Mouse (Mus musculus) neural tube, embryonic 11.5 days (tissue): ENCODE measurements around the gene Cnksr3. TPM values are rescaled to one million over a fixed set of nuclear protein-coding genes. Genes with fewer than 3 reads are reported as not detected.

ENCODE experiments used
- ATAC-seq: fragments of 200-750 bp; cut with Nextera tagmentation; 2 replicates; pipeline ENCODE4 v1.8.0; 2017; ENCODE audit warnings: moderate number of reproducible peaks, mild to moderate bottlenecking, moderate TSS enrichment, moderate library complexity; ENCODE audit not compliant: insufficient read depth, low FRiP score, low TSS enrichment
- DNase-seq: peaks from one replicate; pipeline ENCODE4 v3.0.0-alpha.2; 2015; ENCODE audit warnings: low spot score
- H3K27ac ChIP-seq: fragments of 300-500 bp; sonication (generic); 2 replicates; pipeline ENCODE4 v1.5.1; 2014; ENCODE audit warnings: low read depth, mild to moderate bottlenecking, low read length
- H3K27me3 ChIP-seq: fragments of 300-500 bp; sonication (generic); 2 replicates; pipeline ENCODE4 v1.6.1; 2014; ENCODE audit warnings: mild to moderate bottlenecking, low read length, mixed read lengths; ENCODE audit not compliant: control insufficient read depth, insufficient read depth
- H3K36me3 ChIP-seq: fragments of 300-500 bp; sonication (generic); 2 replicates; pipeline ENCODE4 v1.6.1; 2014; ENCODE audit warnings: mild to moderate bottlenecking, low read length, moderate library complexity, mixed read lengths; ENCODE audit not compliant: control insufficient read depth, insufficient read depth
- H3K4me1 ChIP-seq: fragments of 300-500 bp; sonication (generic); 2 replicates; pipeline ENCODE4 v1.6.1; 2014; ENCODE audit warnings: low read length, mixed read lengths; ENCODE audit not compliant: control insufficient read depth, insufficient read depth
- H3K4me2 ChIP-seq: fragments of 300-500 bp; sonication (generic); 2 replicates; pipeline ENCODE4 v1.6.1; 2014; ENCODE audit warnings: low read depth, mild to moderate bottlenecking, moderate library complexity
- H3K4me3 ChIP-seq: fragments of 300-500 bp; sonication (generic); 2 replicates; pipeline ENCODE4 v1.5.1; 2014; ENCODE audit warnings: low read depth, low read length
- H3K9ac ChIP-seq: fragments of 300-500 bp; sonication (generic); 2 replicates; pipeline ENCODE4 v1.6.1; 2014; ENCODE audit warnings: mild to moderate bottlenecking, low read length
- H3K9me3 ChIP-seq: fragments of 300-500 bp; sonication (generic); 2 replicates; pipeline ENCODE4 v1.6.1; 2016; ENCODE audit warnings: low read length; ENCODE audit not compliant: control insufficient read depth
- WGBS: fragments of 180-500 bp; shearing (Covaris S2); extraction: QIAGEN DNeasy Blood & Tissue Kit; methylation state at CpG from one replicate; pipeline ENCODE4 v1.1.7; 2014; 5-methylcytosine and 5-hydroxymethylcytosine counted together
- polyA plus RNA-seq: library from polyadenylated mRNA; unstranded; fragments of >200 nt; fragmentation: Nextera tagmentation; extraction: Ambion mirVana; gene quantifications from 2 replicates; pipeline ENCODE4 v1.2.1, GENCODE M21; 2014

The Cnksr3 gene
- polyA plus RNA-seq, 1 experiment from 2014 or later = 8.1 TPM

DNA sequence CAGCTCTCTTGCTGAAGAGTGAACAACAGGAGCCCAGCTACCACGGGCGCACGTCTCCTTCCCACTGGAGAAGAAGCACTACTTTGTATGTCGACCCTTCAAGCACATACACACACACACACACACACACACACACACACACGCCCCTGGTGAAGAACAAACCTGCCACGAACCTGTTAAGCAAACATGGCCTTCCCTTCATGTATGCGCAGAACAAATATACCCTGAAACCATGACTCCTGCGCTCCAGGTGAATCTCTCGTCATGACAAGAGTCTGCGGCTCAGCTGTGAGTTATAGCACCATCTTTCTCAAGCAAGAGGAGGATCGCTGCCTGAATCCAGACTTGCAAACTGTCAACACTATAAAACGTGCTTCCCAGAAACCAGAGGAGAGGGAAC, 85.2 kb downstream of the Cnksr3 start:
- H3K27me3 ChIP-seq = no peaks in the 10 kb centered on the region
- no peak overlapping the region for H3K27ac ChIP-seq
- no peak for DNase-seq
- H3K9me3 ChIP-seq = no peaks in the 10 kb centered on the region
- no peak for ATAC-seq
- no peak overlapping the region for H3K4me2 ChIP-seq
- no peak overlapping the region for H3K9ac ChIP-seq
- no peaks in the 10 kb centered on the region for H3K4me1 ChIP-seq
- no peak overlapping the region for H3K4me3 ChIP-seq
- H3K36me3 ChIP-seq = no peaks in the 10 kb centered on the region; the same call in 1 of the 2 replicates
- 94% methylated on average over 12 of the region's 12 CpGs for WGBS

DNA sequence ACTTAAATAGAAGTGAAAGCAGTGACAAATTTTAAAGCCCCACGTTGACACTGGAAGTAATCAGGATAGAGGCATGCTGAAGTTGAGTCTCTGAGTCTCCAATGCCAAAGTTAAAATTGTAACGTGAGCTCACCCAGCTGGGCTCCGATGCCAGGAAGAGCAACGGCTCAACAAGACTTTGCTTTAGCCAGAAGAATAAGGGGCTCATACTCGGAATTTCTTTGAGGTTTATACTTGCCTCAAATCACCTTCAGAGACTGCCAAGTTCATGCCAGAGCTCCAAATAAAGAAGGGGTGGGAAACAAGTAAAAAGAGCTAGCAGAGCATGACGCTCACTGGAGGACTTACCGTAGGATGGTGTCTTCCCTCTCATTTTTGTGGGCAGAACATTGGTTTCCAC, 85.8 kb downstream of the Cnksr3 start:
- Histone ChIP-seq H3K9me3 (no peaks in the 10 kb centered on the region), H3K27me3 (no peaks in the 10 kb centered on the region), H3K9ac (no peak overlapping the region), H3K27ac (no peak overlapping the region), H3K4me1 (no peaks in the 10 kb centered on the region), H3K36me3 (no peaks in the 10 kb centered on the region; the same call in 1 of the 2 replicates), H3K4me3 (no peak overlapping the region), H3K4me2 (no peak overlapping the region)
- ATAC-seq (no peak), DNase-seq (no peak)
- WGBS = 85% methylated on average over 7 of the region's 7 CpGs

DNA sequence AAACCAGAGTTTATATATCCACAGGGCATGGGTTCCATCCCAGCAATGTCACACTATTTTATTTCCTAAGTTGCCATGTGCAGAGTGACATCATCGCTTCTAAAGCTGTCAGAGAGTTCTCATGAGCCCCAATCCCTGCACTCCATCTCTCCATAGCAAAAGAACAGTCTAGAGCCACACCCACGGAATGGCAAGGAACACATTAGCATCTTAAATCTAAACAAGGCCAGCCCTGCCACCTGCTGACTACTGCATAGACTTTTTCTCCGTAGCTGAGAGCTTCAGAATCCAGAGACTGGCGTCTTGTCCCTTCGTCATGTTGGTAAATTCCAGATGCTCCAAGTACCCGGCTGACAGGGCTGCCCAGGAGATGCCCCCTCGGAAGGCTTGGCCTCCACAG, 87.0 kb downstream of the Cnksr3 start:
- 84% methylated on average over 7 of the region's 7 CpGs for WGBS
- no peaks in the 10 kb centered on the region for H3K27me3 ChIP-seq
- no peaks in the 10 kb centered on the region; the same call in 1 of the 2 replicates for H3K36me3 ChIP-seq
- no peak overlapping the region for H3K9ac ChIP-seq
- H3K4me3 ChIP-seq = no peak overlapping the region
- H3K27ac ChIP-seq = no peak overlapping the region
- ATAC-seq (no peak), DNase-seq (no peak)
- no peaks in the 10 kb centered on the region for H3K4me1 ChIP-seq
- no peaks in the 10 kb centered on the region for H3K9me3 ChIP-seq
- no peak overlapping the region for H3K4me2 ChIP-seq

DNA sequence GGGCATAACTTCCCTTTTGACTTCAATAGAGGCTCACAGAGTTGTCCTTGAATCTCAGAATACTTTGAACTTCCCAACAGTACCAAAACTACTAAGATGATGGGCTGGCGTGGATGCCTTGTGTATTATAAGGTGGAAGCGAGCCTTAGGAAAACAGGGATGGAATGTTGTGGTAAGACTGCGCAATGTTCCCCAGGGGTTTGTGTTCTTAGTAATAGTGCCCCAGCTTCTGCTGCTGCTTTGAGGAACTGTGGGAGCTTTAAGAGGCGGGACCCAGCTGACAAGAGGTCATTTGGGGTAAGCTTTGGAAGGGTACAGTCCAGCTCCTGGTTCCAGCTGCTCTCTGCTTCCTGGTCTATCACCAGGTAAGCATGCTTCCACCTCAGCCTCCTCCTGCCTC, 89.7 kb downstream of the Cnksr3 start:
- no peak for ATAC-seq
- H3K36me3 ChIP-seq = no peaks in the 10 kb centered on the region

DNA sequence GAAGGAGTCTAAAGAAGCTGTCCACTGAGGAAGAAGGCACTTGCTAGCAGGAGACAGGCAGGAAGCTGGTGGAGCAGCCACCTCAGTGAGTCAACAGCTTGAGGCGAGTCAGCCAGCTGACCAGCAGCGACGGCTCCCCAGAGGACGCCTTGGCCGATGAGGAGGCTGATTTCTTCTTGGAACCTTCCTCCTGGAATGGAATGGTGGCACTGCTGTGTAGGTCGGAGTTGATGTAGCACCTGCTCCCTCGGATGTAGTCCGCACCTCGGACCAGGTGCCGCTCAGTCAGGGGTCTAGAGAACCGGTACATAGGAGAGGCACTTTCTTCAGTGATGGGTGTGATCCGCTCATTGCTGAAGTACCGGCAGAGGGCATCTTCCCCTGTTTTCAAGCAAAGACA, 91.8 kb downstream of the Cnksr3 start:
- no peaks in the 10 kb centered on the region for H3K4me1 ChIP-seq
- H3K9ac ChIP-seq = no peak overlapping the region
- DNase-seq (no peak), ATAC-seq (no peak)
- no peak overlapping the region for H3K27ac ChIP-seq
- WGBS = 97% methylated on average over 13 of the region's 13 CpGs
- no peaks in the 10 kb centered on the region for H3K9me3 ChIP-seq
- H3K27me3 ChIP-seq = no peaks in the 10 kb centered on the region
- H3K4me3 ChIP-seq = no peak overlapping the region
- no peaks in the 10 kb centered on the region for H3K36me3 ChIP-seq
- H3K4me2 ChIP-seq = no peak overlapping the region

More for the DNA sequence above, 89.7 kb downstream of the Cnksr3 start:
- no peaks in the 10 kb centered on the region for H3K4me1 ChIP-seq
- H3K4me3 ChIP-seq = no peak overlapping the region
- no peak overlapping the region for H3K27ac ChIP-seq
- no peak for DNase-seq
- WGBS = 86% methylated on average over 4 of the region's 4 CpGs
- no peaks in the 10 kb centered on the region for H3K27me3 ChIP-seq
- H3K9me3 ChIP-seq = no peaks in the 10 kb centered on the region
- no peak overlapping the region for H3K9ac ChIP-seq
- H3K4me2 ChIP-seq = no peak overlapping the region

DNA sequence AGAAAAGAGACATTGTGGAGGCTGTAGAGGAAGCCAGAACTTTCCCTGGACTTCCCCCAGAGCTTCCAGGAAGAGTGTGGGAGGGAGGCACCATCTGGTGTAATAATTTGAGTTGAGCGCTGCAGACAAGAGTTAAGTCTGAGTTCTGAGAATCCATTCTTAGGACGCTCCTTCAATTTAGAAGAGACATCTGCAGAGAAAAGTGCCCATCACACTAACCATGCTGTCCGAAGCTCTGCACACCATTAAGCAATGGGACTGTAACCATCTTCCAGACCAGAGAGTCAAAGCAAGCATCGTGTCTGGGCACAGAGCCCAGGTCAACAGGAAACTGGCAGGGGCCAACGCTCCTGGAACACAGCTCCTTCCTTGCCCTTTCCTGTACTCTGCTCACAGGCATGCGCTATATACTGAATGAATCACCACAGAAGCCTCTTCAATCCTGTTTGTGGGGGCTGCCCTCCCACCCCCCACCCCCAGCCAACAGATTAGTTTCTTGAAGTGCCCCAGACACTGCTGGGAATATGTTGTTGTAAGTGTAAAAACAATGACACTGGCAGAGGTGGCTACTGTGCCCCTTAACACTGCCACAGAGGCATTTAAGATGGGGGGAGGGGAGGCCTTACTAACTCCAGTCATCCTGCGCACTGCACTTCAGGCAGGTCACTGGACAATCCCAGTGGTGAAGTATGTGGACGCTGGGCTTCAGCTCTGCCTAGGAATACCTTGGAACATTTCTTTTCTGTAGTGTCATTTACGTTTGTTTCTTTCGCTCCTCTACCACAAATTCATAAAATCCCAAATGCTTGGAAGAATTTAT, 93.6 kb downstream of the Cnksr3 start:
- Histone ChIP-seq H3K4me2 (no peak overlapping the region), H3K4me3 (no peak overlapping the region), H3K9me3 (no peaks in the 10 kb centered on the region), H3K9ac (no peak overlapping the region), H3K27me3 (no peaks in the 10 kb centered on the region), H3K27ac (no peak overlapping the region), H3K36me3 (no peaks in the 10 kb centered on the region), H3K4me1 (no peaks in the 10 kb centered on the region)
- peak; percentile 23 for DNase-seq
- no peak for ATAC-seq
- WGBS = 73% methylated on average over 10 of the region's 10 CpGs

DNA sequence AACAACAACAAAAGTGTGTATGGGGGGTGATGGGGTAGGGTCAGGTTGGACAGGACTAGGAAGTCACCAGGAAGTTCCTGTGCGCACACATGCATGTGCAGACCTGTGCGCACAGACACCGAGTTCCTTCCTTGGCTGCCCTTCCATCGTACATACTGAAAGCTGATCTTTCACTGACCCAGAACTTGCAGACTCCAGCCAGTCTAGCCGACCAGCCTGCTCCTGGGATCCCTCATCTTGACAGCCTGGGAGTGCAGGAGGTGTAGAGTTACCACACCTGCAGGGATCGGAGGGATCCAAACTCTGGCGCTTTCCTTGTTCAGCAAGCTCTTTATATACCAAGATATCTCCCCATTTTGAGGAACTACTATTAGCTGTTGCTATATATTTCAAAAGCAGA, 94.3 kb downstream of the Cnksr3 start:
- no peak overlapping the region for H3K4me3 ChIP-seq
- ATAC-seq (no peak), DNase-seq (peak; percentile 40)
- H3K9ac ChIP-seq = no peak overlapping the region
- no peaks in the 10 kb centered on the region for H3K4me1 ChIP-seq
- no peak overlapping the region for H3K4me2 ChIP-seq
- H3K27ac ChIP-seq = no peak overlapping the region
- 76% methylated on average over 7 of the region's 7 CpGs for WGBS
- no peaks in the 10 kb centered on the region for H3K36me3 ChIP-seq
- H3K9me3 ChIP-seq = no peaks in the 10 kb centered on the region
- H3K27me3 ChIP-seq = no peaks in the 10 kb centered on the region

DNA sequence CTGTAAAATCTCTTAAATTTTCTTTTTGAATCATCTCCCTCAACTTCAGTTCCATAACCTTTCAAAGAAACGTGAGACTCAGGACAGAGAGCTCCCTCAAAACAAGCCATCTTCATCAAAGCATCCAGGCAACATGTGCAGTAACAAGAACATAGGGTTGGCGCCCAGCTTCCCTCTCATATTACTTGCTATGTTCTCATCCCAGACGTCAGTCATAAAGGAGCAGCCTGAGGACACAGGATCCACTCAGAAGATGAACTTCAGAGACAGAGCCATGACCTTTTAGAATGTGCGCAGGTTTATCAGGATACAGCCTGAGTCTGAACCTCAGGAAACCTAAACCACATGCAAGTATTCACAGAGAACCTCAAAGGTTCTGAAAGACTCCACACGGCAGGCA, 97.2 kb downstream of the Cnksr3 start:
- DNase-seq = no peak
- 85% methylated on average over 5 of the region's 5 CpGs for WGBS
- no peak for ATAC-seq
- no peaks in the 10 kb centered on the region for H3K36me3 ChIP-seq
- no peak overlapping the region for H3K4me2 ChIP-seq
- H3K4me1 ChIP-seq = no peaks in the 10 kb centered on the region
- no peaks in the 10 kb centered on the region for H3K27me3 ChIP-seq
- H3K27ac ChIP-seq = no peak overlapping the region
- no peaks in the 10 kb centered on the region for H3K9me3 ChIP-seq
- H3K9ac ChIP-seq = no peak overlapping the region
- no peak overlapping the region for H3K4me3 ChIP-seq

DNA sequence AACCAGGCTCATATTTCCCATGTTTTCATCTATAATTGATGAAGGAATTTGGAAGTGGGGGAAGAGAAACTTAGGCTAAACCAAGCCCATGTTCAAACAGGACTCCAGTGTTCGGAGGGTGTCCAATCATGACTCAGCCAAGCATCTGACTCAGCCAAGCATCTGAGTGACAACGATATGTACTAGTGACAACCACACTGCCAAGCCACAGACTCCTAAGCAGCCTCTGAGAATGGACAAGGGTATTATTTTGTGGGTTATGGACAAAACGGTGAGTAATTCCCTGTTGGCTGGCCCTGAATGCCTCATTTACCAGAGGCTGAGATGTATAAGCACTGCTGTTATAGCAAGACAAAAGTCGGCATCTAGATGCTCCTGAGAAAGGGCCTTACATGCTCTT, 98.3 kb downstream of the Cnksr3 start:
- ATAC-seq (no peak), DNase-seq (no peak)
- no peaks in the 10 kb centered on the region for H3K36me3 ChIP-seq
- no peaks in the 10 kb centered on the region for H3K4me1 ChIP-seq
- no peak overlapping the region for H3K4me3 ChIP-seq
- no peaks in the 10 kb centered on the region for H3K9me3 ChIP-seq
- no peaks in the 10 kb centered on the region for H3K27me3 ChIP-seq
- WGBS = 89% methylated on average over 4 of the region's 4 CpGs
- H3K27ac ChIP-seq = no peak overlapping the region
- no peak overlapping the region for H3K9ac ChIP-seq
- no peak overlapping the region for H3K4me2 ChIP-seq
